Mouse (Mus musculus) E14TG2a.4 (cell line): Measurements from ENCODE around the gene Olfr730.

Source experiments
- CTCF ChIP-seq: conservative IDR thresholded peaks from 2 replicates; pipeline ENCODE4 v1.5.1; 2014; ENCODE audit warnings: low read length
- POU5F1 ChIP-seq: IDR thresholded peaks from 2 replicates; pipeline ENCODE4 v1.6.1; 2014; ENCODE audit warnings: low read length, borderline replicate concordance

- no peak for TF ChIP-seq CTCF
- TF ChIP-seq POU5F1, result no peak
Observed at GRCm38 (mm10) chr14:50152810-50153209, 35.2 kb downstream of the Olfr730 start, which contains the start of gene Olfr729.
